Mouse (Mus musculus): ENCODE results near the gene Pigz. TPM values are rescaled to one million over a fixed set of nuclear protein-coding genes. Genes with fewer than 3 reads are reported as not detected.
A peak's percentile ranks its signal among the peaks of the same experiment; 100 is the strongest.
"Not testable (repeated sequence)": the region's sequence is repeated elsewhere in the genome, so short reads cannot be mapped to it uniquely, and the experiment has no call there.

The Pigz gene
- polyA plus RNA-seq, 1 experiment: 7.8 TPM

DNA sequence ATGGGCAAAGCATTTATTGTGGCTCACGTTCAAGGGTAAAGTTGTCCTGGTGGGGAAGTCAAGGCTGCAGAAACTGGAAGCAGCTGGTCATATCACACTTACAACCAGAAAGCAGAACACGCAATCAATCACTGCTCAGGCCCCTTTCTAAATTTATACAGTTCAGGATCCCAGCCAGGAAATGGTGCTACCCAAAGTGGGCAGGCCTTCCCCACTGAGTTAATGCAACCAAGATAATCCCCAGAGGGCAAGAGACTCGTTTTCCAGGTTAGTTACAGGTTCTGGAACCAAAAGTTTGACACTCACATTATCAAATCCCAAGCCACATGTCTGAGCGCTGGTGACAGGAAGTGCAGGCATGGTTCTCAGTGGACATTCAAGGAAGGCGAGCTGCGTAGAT lies 5.2 kb downstream of the Pigz start:
- H3K4me1 ChIP-seq (ENCODE audit: control insufficient read depth, insufficient read depth, insufficient read length): peaks cover 2% of the 10 kb centered on the region; the same call in 1 of the 2 replicates

DNA sequence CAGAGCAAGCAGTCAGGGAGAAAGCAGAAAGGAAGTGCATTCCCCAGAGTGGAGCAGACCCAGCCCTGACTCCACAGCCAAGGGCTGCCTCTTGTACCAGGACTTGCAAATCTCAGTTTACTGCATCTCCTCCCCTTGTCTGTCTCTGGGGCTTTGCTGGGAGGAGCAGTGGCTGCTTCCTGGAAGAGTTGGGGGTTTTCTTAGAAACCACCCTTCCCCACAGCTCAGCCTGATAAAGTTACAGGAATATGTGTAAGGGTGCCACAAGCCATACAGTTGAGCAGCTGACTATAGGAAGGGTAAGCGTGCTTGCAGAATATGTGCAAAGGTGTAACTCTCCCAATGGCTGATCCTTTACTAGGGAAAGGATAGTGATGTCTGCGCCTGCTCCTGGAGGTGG lies 6.9 kb downstream of the Pigz start:
- 54% methylated on average over 2 of the region's 2 CpGs for WGBS
- no peak overlapping the region for H3K4me3 ChIP-seq (ENCODE audit: extremely low read depth, insufficient read depth, insufficient read length)
- H3K27me3 ChIP-seq (ENCODE audit: control insufficient read depth, insufficient read depth, low read length): peaks cover 1% of the 10 kb centered on the region; the same call in 1 of the 2 replicates
- H3K4me1 ChIP-seq (ENCODE audit: control insufficient read depth, insufficient read depth, insufficient read length): no peaks in the 10 kb centered on the region
- no peak overlapping the region for H3K27ac ChIP-seq (ENCODE audit: insufficient read depth, low read length)
- H3K36me3 ChIP-seq (ENCODE audit: control insufficient read depth, insufficient read depth, low read length): no peaks in the 10 kb centered on the region
- TF ChIP-seq POLR2A (IDR thresholded peaks at IDR 0.05; ENCODE audit: low read depth, low read length) (no peak), CTCF (IDR thresholded peaks at IDR 0.05; ENCODE audit: extremely low read depth, insufficient read depth, insufficient read length, insufficient replicate concordance) (no peak)
- no peak for DNase-seq (ENCODE audit: low read depth in 1 of 2, low spot score in 2 of 2)

More for the DNA sequence above, 5.2 kb downstream of the Pigz start:
- Histone ChIP-seq H3K27ac (ENCODE audit: insufficient read depth, low read length) (no peak overlapping the region), H3K27me3 (ENCODE audit: control insufficient read depth, insufficient read depth, low read length) (peaks cover 7% of the 10 kb centered on the region; the same call in 1 of the 2 replicates), H3K4me3 (ENCODE audit: extremely low read depth, insufficient read depth, insufficient read length) (no peak overlapping the region), H3K36me3 (ENCODE audit: control insufficient read depth, insufficient read depth, low read length) (no peaks in the 10 kb centered on the region)
- no peak for DNase-seq (ENCODE audit: low read depth in 1 of 2, low spot score in 2 of 2)
- WGBS: 42% methylated on average over 6 of the region's 6 CpGs
- no peak for TF ChIP-seq CTCF (IDR thresholded peaks at IDR 0.05; ENCODE audit: extremely low read depth, insufficient read depth, insufficient read length, insufficient replicate concordance)

DNA sequence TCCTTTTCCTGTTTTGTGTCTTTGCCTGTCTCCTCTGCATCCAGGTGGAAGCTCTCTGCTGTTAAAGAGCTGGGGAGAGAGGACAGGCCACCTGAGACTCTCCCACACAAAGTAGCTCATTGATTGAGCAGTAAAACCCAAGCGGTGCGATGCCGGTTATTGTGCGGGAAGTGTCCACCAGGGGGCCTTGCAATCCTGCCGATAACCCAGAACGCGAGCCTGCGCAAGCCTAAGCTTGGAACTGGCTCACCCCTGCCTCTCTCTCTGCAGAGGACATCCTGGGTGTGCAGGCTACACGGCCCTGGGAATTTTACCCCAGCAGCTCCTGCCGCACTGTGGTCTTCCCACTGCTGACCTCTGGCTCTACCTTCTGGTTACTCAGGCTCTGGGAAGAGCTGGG lies 10.3 kb downstream of the Pigz start:
- Histone ChIP-seq H3K27me3 (ENCODE audit: control insufficient read depth, insufficient read depth, low read length) (no peaks in the 10 kb centered on the region), H3K36me3 (ENCODE audit: control insufficient read depth, insufficient read depth, low read length) (no peaks in the 10 kb centered on the region), H3K27ac (ENCODE audit: insufficient read depth, low read length) (no peak overlapping the region), H3K4me1 (ENCODE audit: control insufficient read depth, insufficient read depth, insufficient read length) (peaks cover 7% of the 10 kb centered on the region; the same call in 1 of the 2 replicates), H3K4me3 (ENCODE audit: extremely low read depth, insufficient read depth, insufficient read length) (no peak overlapping the region)
- DNase-seq (ENCODE audit: low read depth in 1 of 2, low spot score in 2 of 2): peak in 1 of 2 experiments; percentile 74
- WGBS: 5% methylated on average over 10 of the region's 10 CpGs
- peak; percentile 86 for TF ChIP-seq CTCF (IDR thresholded peaks at IDR 0.05; ENCODE audit: extremely low read depth, insufficient read depth, insufficient read length, insufficient replicate concordance)
- TF ChIP-seq POLR2A (IDR thresholded peaks at IDR 0.05; ENCODE audit: low read depth, low read length): no peak

DNA sequence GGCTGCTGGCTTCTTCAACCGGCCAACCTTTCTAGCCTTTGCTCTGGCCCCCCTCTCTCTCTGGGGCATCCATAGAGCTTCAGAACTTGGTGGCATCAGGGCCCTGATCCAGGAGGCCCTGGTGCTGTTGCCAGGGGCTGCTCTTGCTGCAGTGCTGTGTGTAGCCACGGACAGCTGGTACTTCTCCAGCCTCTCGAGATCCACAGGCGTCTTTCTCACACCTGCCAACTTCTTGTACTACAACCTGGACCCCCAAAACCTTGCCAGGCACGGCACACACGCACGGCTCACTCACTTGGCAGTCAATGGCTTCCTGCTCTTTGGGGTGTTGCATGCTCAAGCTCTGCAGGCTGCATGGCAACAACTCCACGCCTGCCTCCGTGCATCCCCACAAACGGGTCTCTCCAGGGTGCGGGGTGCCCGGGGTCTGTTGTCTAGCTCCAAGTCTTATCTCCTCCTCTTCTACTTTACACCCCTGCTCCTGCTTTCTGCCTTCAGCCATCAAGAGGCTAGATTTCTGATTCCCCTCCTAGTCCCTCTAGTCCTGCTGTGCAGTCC lies 11.1 kb downstream of the Pigz start:
- Histone ChIP-seq H3K4me3 (ENCODE audit: extremely low read depth, insufficient read depth, insufficient read length) (no peak overlapping the region), H3K36me3 (ENCODE audit: control insufficient read depth, insufficient read depth, low read length) (no peaks in the 10 kb centered on the region), H3K27me3 (ENCODE audit: control insufficient read depth, insufficient read depth, low read length) (no peaks in the 10 kb centered on the region), H3K27ac (ENCODE audit: insufficient read depth, low read length) (no peak overlapping the region), H3K4me1 (ENCODE audit: control insufficient read depth, insufficient read depth, insufficient read length) (peaks cover 7% of the 10 kb centered on the region; the same call in 1 of the 2 replicates)
- DNase-seq (ENCODE audit: low read depth in 1 of 2, low spot score in 2 of 2): no peak
- TF ChIP-seq CTCF (IDR thresholded peaks at IDR 0.05; ENCODE audit: extremely low read depth, insufficient read depth, insufficient read length, insufficient replicate concordance) (no peak), POLR2A (IDR thresholded peaks at IDR 0.05; ENCODE audit: low read depth, low read length) (no peak)
- 92% methylated on average over 12 of the region's 12 CpGs for WGBS

DNA sequence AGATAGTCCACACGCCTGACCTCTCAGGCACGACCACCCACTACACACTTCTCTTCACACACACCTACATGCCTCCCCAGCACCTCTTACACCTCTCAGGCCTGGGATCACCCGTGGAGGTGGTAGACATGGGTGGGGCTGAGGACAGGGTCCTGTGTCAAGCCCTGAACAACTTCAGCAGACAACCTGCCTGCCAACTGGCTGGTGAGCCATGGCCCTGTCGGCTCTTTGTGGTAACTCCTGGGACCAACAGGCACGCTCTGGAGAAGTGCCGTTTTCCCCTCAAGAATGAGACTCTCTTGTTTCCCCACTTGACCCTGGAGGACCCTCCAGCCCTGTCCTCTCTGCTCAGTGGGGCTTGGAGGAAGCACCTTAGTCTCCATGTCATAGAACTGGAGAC lies 11.7 kb downstream of the Pigz start:
- peaks cover 7% of the 10 kb centered on the region; the same call in 1 of the 2 replicates for H3K4me1 ChIP-seq (ENCODE audit: control insufficient read depth, insufficient read depth, insufficient read length)
- no peak overlapping the region for H3K4me3 ChIP-seq (ENCODE audit: extremely low read depth, insufficient read depth, insufficient read length)
- no peak for TF ChIP-seq CTCF (IDR thresholded peaks at IDR 0.05; ENCODE audit: extremely low read depth, insufficient read depth, insufficient read length, insufficient replicate concordance)
- H3K36me3 ChIP-seq (ENCODE audit: control insufficient read depth, insufficient read depth, low read length): no peaks in the 10 kb centered on the region
- H3K27me3 ChIP-seq (ENCODE audit: control insufficient read depth, insufficient read depth, low read length): no peaks in the 10 kb centered on the region
- 88% methylated on average over 6 of the region's 6 CpGs for WGBS
- H3K27ac ChIP-seq (ENCODE audit: insufficient read depth, low read length): no peak overlapping the region
- no peak for DNase-seq (ENCODE audit: low read depth in 1 of 2, low spot score in 2 of 2)

DNA sequence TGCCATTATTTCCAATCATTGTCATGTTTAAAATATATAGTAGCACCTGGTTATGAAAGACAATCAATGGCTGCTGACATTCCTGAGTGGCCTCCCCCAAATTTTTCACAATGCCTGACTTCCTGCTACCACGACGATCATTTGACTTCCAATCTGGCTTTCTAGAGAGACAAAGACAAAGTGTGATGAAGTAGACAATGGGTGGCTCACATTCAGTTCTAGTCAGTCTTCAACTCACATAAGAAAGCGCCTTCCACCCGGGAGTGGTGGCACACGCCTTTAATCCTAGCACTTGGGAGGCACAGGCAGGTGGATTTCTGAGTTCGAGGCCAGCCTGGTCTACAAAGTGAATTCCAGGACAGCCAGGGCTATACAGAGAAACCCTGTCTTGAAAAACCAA lies 12.3 kb downstream of the Pigz start:
- H3K27me3 ChIP-seq (ENCODE audit: control insufficient read depth, insufficient read depth, low read length); H3K36me3 ChIP-seq (ENCODE audit: control insufficient read depth, insufficient read depth, low read length); DNase-seq (ENCODE audit: low read depth in 1 of 2, low spot score in 2 of 2); H3K4me3 ChIP-seq (ENCODE audit: extremely low read depth, insufficient read depth, insufficient read length); H3K4me1 ChIP-seq (ENCODE audit: control insufficient read depth, insufficient read depth, insufficient read length); H3K27ac ChIP-seq (ENCODE audit: insufficient read depth, low read length): not testable (repeated sequence)
- WGBS: 94% methylated on average over 6 of the region's 6 CpGs

DNA sequence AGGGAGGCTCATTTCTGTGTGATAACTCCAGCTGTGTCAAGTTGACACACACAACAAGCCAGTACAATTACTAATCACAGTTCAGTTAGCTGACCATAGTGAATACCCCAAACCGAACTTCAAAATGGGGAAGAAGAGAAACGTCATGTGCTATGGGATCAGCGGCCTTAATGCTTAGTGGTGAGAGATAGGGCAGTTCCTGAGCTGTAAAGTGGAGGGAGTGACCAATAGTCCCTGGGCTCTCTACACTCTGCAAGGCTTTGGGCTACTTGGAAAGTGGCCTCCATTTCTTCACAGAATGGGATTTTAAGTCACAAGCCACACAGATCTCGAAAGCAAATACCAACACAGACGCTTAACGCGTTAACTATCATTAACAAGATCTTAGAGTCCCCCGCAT lies 13.7 kb downstream of the Pigz start:
- no peak for TF ChIP-seq POLR2A (IDR thresholded peaks at IDR 0.05; ENCODE audit: low read depth, low read length)
- TF ChIP-seq CTCF (IDR thresholded peaks at IDR 0.05; ENCODE audit: extremely low read depth, insufficient read depth, insufficient read length, insufficient replicate concordance): no peak
- no peak for DNase-seq (ENCODE audit: low read depth in 1 of 2, low spot score in 2 of 2)
- peak overlapping the region; percentile 95 for H3K4me3 ChIP-seq (ENCODE audit: extremely low read depth, insufficient read depth, insufficient read length)

More for the DNA sequence above, 13.7 kb downstream of the Pigz start:
- WGBS: 7% methylated on average over 8 of the region's 8 CpGs
- Histone ChIP-seq H3K27me3 (ENCODE audit: control insufficient read depth, insufficient read depth, low read length) (no peaks in the 10 kb centered on the region), H3K4me1 (ENCODE audit: control insufficient read depth, insufficient read depth, insufficient read length) (peaks cover 7% of the 10 kb centered on the region; the same call in 1 of the 2 replicates), H3K36me3 (ENCODE audit: control insufficient read depth, insufficient read depth, low read length) (no peaks in the 10 kb centered on the region), H3K27ac (ENCODE audit: insufficient read depth, low read length) (no peak overlapping the region)

Data from spleen, adult 2 months (tissue).